Mouse (Mus musculus) thymus, adult 2 months (tissue): ENCODE results near the gene Gimap8.

ENCODE experiments used
- CTCF ChIP-seq: fragments of 200-500 bp; IDR thresholded peaks from 2 replicates; pipeline ENCODE4 v1.5.1; 2012; ENCODE audit warnings: mild to moderate bottlenecking, control low read depth, low read length, moderate library complexity, borderline replicate concordance; ENCODE audit not compliant: control insufficient read depth, poor library complexity, insufficient read depth; ENCODE audit errors: extremely low read depth
- POLR2A ChIP-seq: fragments of 200-500 bp; IDR thresholded peaks from 2 replicates; pipeline ENCODE4 v1.6.1; 2012; ENCODE audit warnings: mild to moderate bottlenecking, low read length, control low read depth, moderate library complexity; ENCODE audit not compliant: control insufficient read depth, poor library complexity, insufficient read depth; ENCODE audit errors: extremely low read depth

GRCm38 (mm10) chr6:48669446-48669969, 22.5 kb downstream of the Gimap8 start:
- TF ChIP-seq CTCF: no peak
- TF ChIP-seq POLR2A: no peak
